Mouse (Mus musculus) MEL (cell line): ENCODE measurements around the gene Klhl22. TPM values are rescaled to one million over a fixed set of nuclear protein-coding genes. Genes with fewer than 3 reads are reported as not detected.
A peak's percentile ranks its signal among the peaks of the same experiment; 100 is the strongest.

Experiments
- DNase-seq: peaks from one replicate; pipeline ENCODE4 v3.0.0; 2011; ENCODE audit warnings: low read depth, low spot score
- H3K27ac ChIP-seq: 2 replicates; pipeline ENCODE4 v1.5.1; 2012; ENCODE audit warnings: low read depth, mild to moderate bottlenecking, control low read depth, low read length, moderate library complexity; ENCODE audit not compliant: control insufficient read depth
- H3K27me3 ChIP-seq, 2 experiments: fragments of 150-350 bp in 1 of 2; sonication (generic) in 1 of 2; 2 replicates each; pipeline ENCODE4 v1.6.1; 2012; ENCODE audit warnings: low read length in 2 of 2, mild to moderate bottlenecking in 2 of 2, improper control_type of control experiment in 1 of 2, moderate library complexity in 1 of 2; ENCODE audit not compliant: insufficient read depth in 2 of 2, control insufficient read depth in 1 of 2
- H3K36me3 ChIP-seq, 2 experiments: 2 replicates each; pipeline ENCODE4 v1.6.1; 2012 to 2014; ENCODE audit warnings: low read length in 2 of 2, improper control_type of control experiment in 1 of 2, inconsistent platforms in 1 of 2, mild to moderate bottlenecking in 1 of 2; ENCODE audit not compliant: insufficient read depth in 2 of 2, control insufficient read depth in 1 of 2
- H3K4me1 ChIP-seq, 2 experiments: fragments of 150-350 bp in 1 of 2; sonication (generic) in 1 of 2; 2 replicates each; pipeline ENCODE4 v1.6.1; 2012; ENCODE audit warnings: low read length in 2 of 2, improper control_type of control experiment in 1 of 2, mild to moderate bottlenecking in 1 of 2; ENCODE audit not compliant: insufficient read depth in 2 of 2, control insufficient read depth in 1 of 2
- H3K4me3 ChIP-seq, 2 experiments: fragments of 150-350 bp in 1 of 2; sonication (generic) in 1 of 2; 2 replicates each; pipeline ENCODE4 v1.5.1; 2012; ENCODE audit warnings: low read depth in 2 of 2, low read length in 2 of 2, mild to moderate bottlenecking in 2 of 2, moderate library complexity in 2 of 2, control low read depth in 1 of 2, improper control_type of control experiment in 1 of 2; ENCODE audit not compliant: control insufficient read depth in 1 of 2, insufficient read depth in 1 of 2
- H3K79me2 ChIP-seq: 2 replicates; pipeline ENCODE4 v1.6.1; 2012; ENCODE audit warnings: mild to moderate bottlenecking, low read length, moderate library complexity; ENCODE audit not compliant: control insufficient read depth, poor library complexity, insufficient read depth
- H3K9ac ChIP-seq: 2 replicates; pipeline ENCODE4 v1.6.1; 2012; ENCODE audit warnings: low read depth, mild to moderate bottlenecking, control low read depth, low read length, moderate library complexity; ENCODE audit not compliant: control insufficient read depth, poor library complexity, severe bottlenecking
- H3K9me3 ChIP-seq: fragments of 150-350 bp; sonication (generic); replicated peaks from 2 replicates; pipeline ENCODE4 v1.6.1; 2012; ENCODE audit warnings: mild to moderate bottlenecking, low read length, improper control_type of control experiment, moderate library complexity; ENCODE audit not compliant: insufficient read depth
- CHD1 ChIP-seq: IDR thresholded peaks from 2 replicates; pipeline ENCODE4 v1.6.1; 2012; ENCODE audit warnings: low read depth, mild to moderate bottlenecking, inconsistent platforms, low read length, improper control_type of control experiment
- CHD2 ChIP-seq: IDR thresholded peaks from 2 replicates; pipeline ENCODE4 v1.6.1; 2011; ENCODE audit warnings: low read length, improper control_type of control experiment
- EP300 ChIP-seq, 2 experiments: IDR thresholded peaks; 2 replicates each; pipeline ENCODE4 v1.6.1; 2011; ENCODE audit warnings: improper control_type of control experiment in 2 of 2, low read length in 2 of 2, low read depth in 1 of 2, mild to moderate bottlenecking in 1 of 2
- ETS1 ChIP-seq: IDR thresholded peaks from 2 replicates; pipeline ENCODE4 v1.6.1; 2012; ENCODE audit warnings: low read depth, mild to moderate bottlenecking, inconsistent platforms, low read length, improper control_type of control experiment, moderate library complexity
- GATA1 ChIP-seq: IDR thresholded peaks from 2 replicates; pipeline ENCODE4 v1.6.1; 2011; ENCODE audit warnings: low read depth, low read length, improper control_type of control experiment
- KAT2A ChIP-seq: conservative IDR thresholded peaks from 2 replicates; pipeline ENCODE4 v1.6.1; 2012; ENCODE audit warnings: low read depth, low read length, improper control_type of control experiment, inconsistent platforms
- MEF2A ChIP-seq: IDR thresholded peaks from 2 replicates; pipeline ENCODE4 v1.6.1; 2014; ENCODE audit warnings: low read depth, mild to moderate bottlenecking, inconsistent platforms, low read length, improper control_type of control experiment; ENCODE audit not compliant: poor library complexity, insufficient replicate concordance, severe bottlenecking; ENCODE audit errors: extremely low read depth
- MXI1 ChIP-seq: IDR thresholded peaks from 2 replicates; pipeline ENCODE4 v1.6.1; 2011; ENCODE audit warnings: mild to moderate bottlenecking, low read depth, low read length, improper control_type of control experiment
- MYB ChIP-seq: IDR thresholded peaks from 2 replicates; pipeline ENCODE4 v1.6.1; 2011; ENCODE audit warnings: mild to moderate bottlenecking, low read depth, low read length, improper control_type of control experiment
- NELFE ChIP-seq: IDR thresholded peaks from 2 replicates; pipeline ENCODE4 v1.6.1; 2011; ENCODE audit warnings: low read depth, low read length, improper control_type of control experiment
- RCOR1 ChIP-seq: IDR thresholded peaks from 2 replicates; pipeline ENCODE4 v1.6.1; 2012; ENCODE audit warnings: low read depth, mild to moderate bottlenecking, inconsistent platforms, low read length, improper control_type of control experiment
- SIN3A ChIP-seq: IDR thresholded peaks from 2 replicates; pipeline ENCODE4 v1.6.1; 2012; ENCODE audit warnings: low read length, improper control_type of control experiment, inconsistent platforms
- TBP ChIP-seq: IDR thresholded peaks from 2 replicates; pipeline ENCODE4 v1.8.0; 2011; ENCODE audit warnings: low read depth, low read length, improper control_type of control experiment
- TCF12 ChIP-seq: IDR thresholded peaks from 2 replicates; pipeline ENCODE4 v1.6.1; 2014; ENCODE audit warnings: low read depth, mild to moderate bottlenecking, inconsistent platforms, low read length, improper control_type of control experiment, moderate library complexity
- ZKSCAN1 ChIP-seq: IDR thresholded peaks from 2 replicates; pipeline ENCODE4 v1.6.1; 2012; ENCODE audit warnings: low read depth, mild to moderate bottlenecking, inconsistent platforms, low read length, improper control_type of control experiment, moderate library complexity
- ZNF384 ChIP-seq: IDR thresholded peaks from 2 replicates; pipeline ENCODE4 v1.6.1; 2012; ENCODE audit warnings: low read depth, mild to moderate bottlenecking, inconsistent platforms, low read length, improper control_type of control experiment
- polyA plus RNA-seq, 2 experiments: library from polyadenylated mRNA; stranded (reverse) in 1 of 2; unstranded in 1 of 2; fragments of >175 nt in 1 of 2; fragments of >200 nt in 1 of 2; gene quantifications; 2 replicates each; pipeline versions ENCODE4 v1.2.1 to v1.2.4; 2012; ENCODE audit warnings: low replicate concordance in 2 of 2, low read depth in 1 of 2; ENCODE audit not compliant: insufficient read length in 2 of 2, insufficient read depth in 1 of 2, missing spikeins in 1 of 2
- total RNA-seq: library from RNA; depleted of rRNA; stranded (reverse); fragments of 300-350 nt; gene quantifications from 2 replicates; pipeline ENCODE4 v1.2.3, GENCODE M21; 2012

The Klhl22 gene
- total and polyA plus RNA-seq, 3 experiments, result 82.4 to 191 (median 97.0) TPM

DNA sequence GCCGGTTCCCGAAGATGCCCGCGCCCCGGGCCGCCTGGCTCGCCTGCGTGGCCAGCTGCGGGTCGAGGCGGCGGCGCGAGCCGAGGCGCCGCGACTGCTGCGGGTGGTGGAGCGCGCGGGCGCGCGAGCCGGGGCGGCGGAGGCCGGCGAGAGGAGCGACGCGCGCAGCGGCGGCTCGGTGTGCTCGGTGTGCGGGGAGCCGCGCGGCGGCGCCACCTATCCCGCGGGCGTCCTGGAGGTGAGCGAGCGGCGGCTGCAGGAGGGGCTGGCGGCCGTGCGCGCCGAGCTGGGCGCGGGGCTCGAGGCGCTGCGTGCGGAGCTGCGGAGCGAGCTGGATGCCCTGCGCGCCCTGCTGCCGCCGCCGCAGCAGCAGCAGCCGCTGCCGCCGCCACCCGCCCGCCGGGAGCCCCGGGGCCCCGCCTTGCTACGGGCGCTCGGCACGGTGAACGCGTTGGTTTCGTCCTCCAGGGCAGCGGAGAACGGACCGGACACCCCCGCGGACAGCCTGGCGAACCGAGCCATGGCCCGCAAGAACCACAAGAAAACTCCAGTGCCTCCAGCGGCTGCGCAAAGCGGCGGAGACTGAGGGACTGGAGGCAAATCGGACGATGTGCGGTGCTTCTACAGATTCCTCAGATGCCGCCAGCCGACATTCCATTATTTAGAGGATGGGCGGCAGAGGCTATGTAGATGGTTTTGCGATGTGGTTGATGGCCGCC, 74.4 kb downstream of the Klhl22 start:
- no peaks in the 10 kb centered on the region for H3K9me3 ChIP-seq
- no peaks in the 10 kb centered on the region for H3K27me3 ChIP-seq
- TF ChIP-seq ETS1, result no peak
- TF ChIP-seq KAT2A, result no peak
- TF ChIP-seq, all 39 proteins: peak for 0
- H3K79me2 ChIP-seq, result no peaks in the 10 kb centered on the region
- peaks cover 6 to 12% of the 10 kb centered on the region in 2 experiments for H3K4me1 ChIP-seq
- no peak overlapping the region for H3K4me3 ChIP-seq
- H3K27ac ChIP-seq, result peak overlapping the region; percentile 19; the same call in 1 of the 2 replicates
- no peak overlapping the region for H3K9ac ChIP-seq
- H3K36me3 ChIP-seq, result peaks cover 0 to 9% of the 10 kb centered on the region in 2 experiments; a peak in 2 of 4 replicates
- no peak for DNase-seq

GRCm38 (mm10) chr16:17834543-17834942, 75.1 kb downstream of the Klhl22 start:
- no peak for TF ChIP-seq MEF2A
- TF ChIP-seq NELFE, result no peak
- TF ChIP-seq CHD2, result no peak
- peak; percentile 10; the same call in 1 of the 2 replicates for TF ChIP-seq MXI1
- no peak for TF ChIP-seq ZKSCAN1
- TF ChIP-seq CHD1, result no peak
- TF ChIP-seq TBP, result no peak
- TF ChIP-seq RCOR1, result no peak
- peak; percentile 60; the same call in 1 of the 2 replicates for TF ChIP-seq ETS1
- TF ChIP-seq SIN3A, result peak; percentile 31; the same call in 1 of the 2 replicates
- TF ChIP-seq ZNF384, result no peak
- TF ChIP-seq TCF12, result peak; percentile 83
- TF ChIP-seq EP300 (IDR thresholded peaks at IDR 0.05; ENCODE audit: low read depth in 1 of 2, low read length in 2 of 2), result peak; percentile 62 to 82; a peak in 3 of 4 replicates
- peak; percentile 67 for TF ChIP-seq MYB
- TF ChIP-seq GATA1, result peak; percentile 78
- H3K79me2 ChIP-seq, result no peaks in the 10 kb centered on the region
- no peaks in the 10 kb centered on the region for H3K27me3 ChIP-seq
- H3K4me1 ChIP-seq, result peaks cover 6 to 10% of the 10 kb centered on the region in 2 experiments
- peak overlapping the region; percentile 22; the same call in 1 of the 2 replicates for H3K27ac ChIP-seq
- H3K4me3 ChIP-seq, result no peak overlapping the region
- H3K9me3 ChIP-seq, result no peaks in the 10 kb centered on the region
- peak; percentile 32 for DNase-seq
- H3K9ac ChIP-seq, result no peak overlapping the region
- peaks cover 0 to 9% of the 10 kb centered on the region in 2 experiments; a peak in 2 of 4 replicates for H3K36me3 ChIP-seq
